8 mouse cellular contexts compared by ENCODE assay signal in the genomic region with DNA sequence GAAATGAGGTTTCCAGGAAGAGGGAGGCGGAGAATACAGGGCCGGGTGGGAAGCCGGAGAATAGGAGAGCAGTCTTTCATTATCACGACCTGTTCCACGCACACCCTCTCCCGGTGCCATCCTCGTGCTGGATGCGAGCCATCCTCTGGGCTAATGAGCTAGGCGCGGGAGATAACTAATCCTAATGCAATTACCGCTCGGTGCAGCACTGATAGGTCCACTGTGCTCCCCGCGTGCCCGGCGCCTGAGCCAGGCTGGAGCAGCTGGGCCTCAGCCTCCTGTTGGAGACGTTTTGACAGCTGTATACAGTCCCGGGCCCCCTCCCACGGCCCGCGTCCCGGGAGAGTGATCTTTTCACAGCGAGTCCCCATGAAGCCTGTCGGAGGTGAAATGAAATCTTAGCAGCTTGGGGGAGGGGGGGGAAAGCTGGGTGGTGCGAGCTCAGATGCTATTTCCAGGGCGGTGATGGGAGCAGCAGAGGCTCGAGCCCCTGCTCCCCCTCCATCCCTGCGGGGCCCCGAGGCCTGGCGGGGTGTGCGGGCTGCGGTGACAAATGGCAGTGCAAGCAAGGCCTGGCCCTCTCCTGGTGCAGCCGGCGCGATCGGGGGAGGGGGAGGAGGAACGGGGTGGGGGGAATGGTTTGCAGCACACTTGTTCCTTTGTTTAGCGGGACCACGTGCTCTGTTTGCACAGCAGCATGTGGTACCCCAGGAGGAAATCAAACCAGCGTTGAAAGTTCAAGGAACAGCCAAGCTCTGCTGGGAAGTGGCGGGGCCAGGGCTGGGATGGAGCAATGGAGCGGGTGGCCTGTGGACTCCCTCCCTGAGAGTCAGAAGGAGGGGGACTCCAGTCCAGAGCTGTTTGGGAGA.
DNase-seq lines count a peak whose midpoint lies in the region; ATAC-seq and TF ChIP-seq lines count a peak whose summit lies in the region.

No protein-coding gene starts in this region.

- H3K4me3 ChIP-seq in hindbrain, postnatal 0 days (ENCODE audit: low read length): peak overlapping the region; percentile 29

- no peaks in the 10 kb centered on the region for H3K36me3 ChIP-seq in hindbrain, postnatal 0 days (ENCODE audit: insufficient read depth, low read length)

- peak; percentile 94 for ATAC-seq in hindbrain, postnatal 0 days
- ATAC-seq in megakaryocyte, adult 5-6 weeks (ENCODE audit: poor library complexity, severe bottlenecking): no peak

- DNase-seq in adrenal gland, postnatal 4 days (ENCODE audit: low spot score in 2 of 2): peak; percentile 8 to 24
- peak; percentile 93 for DNase-seq in embryo, embryonic 11 days
- DNase-seq in gastrocnemius, postnatal 14 days: peak; percentile 74
- peak; percentile 89 for DNase-seq in hindbrain, postnatal 0 days (ENCODE audit: low spot score)
- peak; percentile 67 to 87 for DNase-seq in left cerebral cortex, postnatal 10 days (ENCODE audit: extremely low spot score in 1 of 2, low spot score in 2 of 2)
- DNase-seq in lung, postnatal 4 days: peak; percentile 41 to 81
- peak; percentile 48 to 66 for DNase-seq in right cerebral cortex, postnatal 36 days (ENCODE audit: low spot score in 2 of 2)

- H3K27ac ChIP-seq in hindbrain, postnatal 0 days: peak overlapping the region; percentile 95

- H3K4me2 ChIP-seq in hindbrain, postnatal 0 days (ENCODE audit: low read depth, low read length): peak overlapping the region; percentile 60

- intact Hi-C loops in gastrocnemius, postnatal 14 days (cut with DNase I; ENCODE audit: low total_unique reads): no loop called here
- intact Hi-C loops in left cerebral cortex, postnatal 10 days (cut with DNase I): no loop called here

- TF ChIP-seq CTCF in hindbrain, postnatal 0 days (IDR thresholded peaks at IDR 0.05; ENCODE audit: low read depth): peak; percentile 29

- peak overlapping the region; percentile 56 for H3K9ac ChIP-seq in hindbrain, postnatal 0 days (replicated peaks; ENCODE audit: low read length)

- under 1% methylated on average over 40 of the region's 42 CpGs for WGBS in hindbrain, postnatal 0 days

- H3K4me1 ChIP-seq in hindbrain, postnatal 0 days (ENCODE audit: insufficient read depth, low read length): peaks cover 17% of the 10 kb centered on the region

- no peaks in the 10 kb centered on the region for H3K9me3 ChIP-seq in hindbrain, postnatal 0 days (ENCODE audit: low read length)

- no peaks in the 10 kb centered on the region for H3K27me3 ChIP-seq in hindbrain, postnatal 0 days (ENCODE audit: insufficient read depth, low read length)

Comparison
In these comparisons a context has a peak if more than half of its experiments do, and no peak if none do; other contexts are left out.
1. DNase-seq: peak in every context shown above with its lines; median percentile 93 in embryo, embryonic 11 days; 89 in hindbrain, postnatal 0 days; 77 in left cerebral cortex, postnatal 10 days; 74 in gastrocnemius, postnatal 14 days; 61 in lung, postnatal 4 days; 57 in right cerebral cortex, postnatal 36 days; 16 in adrenal gland, postnatal 4 days.